Mouse (Mus musculus) testis, adult 2 months (tissue): Measurements from ENCODE around the gene Arid1a. TPM values are rescaled to one million over a fixed set of nuclear protein-coding genes. Genes with fewer than 3 reads are reported as not detected.

Source experiments
- H3K27ac ChIP-seq: fragments of 200-500 bp; 2 replicates; pipeline ENCODE4 v1.5.1; 2012; ENCODE audit warnings: low read depth, low read length; ENCODE audit not compliant: control insufficient read depth, insufficient read depth
- H3K27me3 ChIP-seq: fragments of 200-500 bp; 2 replicates; pipeline ENCODE4 v1.6.1; 2012; ENCODE audit warnings: mild to moderate bottlenecking, low read length, moderate library complexity; ENCODE audit not compliant: control insufficient read depth, insufficient read depth
- H3K36me3 ChIP-seq: fragments of 200-500 bp; 2 replicates; pipeline ENCODE4 v1.6.1; 2012; ENCODE audit warnings: mild to moderate bottlenecking, low read length; ENCODE audit not compliant: control insufficient read depth, insufficient read depth
- H3K4me1 ChIP-seq: fragments of 200-500 bp; 2 replicates; pipeline ENCODE4 v1.6.1; 2012; ENCODE audit warnings: low read length; ENCODE audit not compliant: control insufficient read depth, insufficient read depth
- H3K4me3 ChIP-seq: fragments of 200-500 bp; 2 replicates; pipeline ENCODE4 v1.5.1; 2012; ENCODE audit warnings: low read depth, mild to moderate bottlenecking, low read length, moderate library complexity, mixed read lengths; ENCODE audit not compliant: control insufficient read depth
- CTCF ChIP-seq: fragments of 200-500 bp; IDR thresholded peaks from 2 replicates; pipeline ENCODE4 v1.5.1; 2012; ENCODE audit warnings: low read depth, mild to moderate bottlenecking, inconsistent platforms, low read length, moderate library complexity; ENCODE audit not compliant: control insufficient read depth, insufficient read depth, insufficient replicate concordance
- POLR2A ChIP-seq: fragments of 200-500 bp; IDR thresholded peaks from 2 replicates; pipeline ENCODE4 v1.6.1; 2012; ENCODE audit warnings: low read depth, mild to moderate bottlenecking, inconsistent platforms, low read length, moderate library complexity; ENCODE audit not compliant: control insufficient read depth
- polyA plus RNA-seq: library from polyadenylated mRNA; depleted of rRNA; stranded (reverse); fragments of >200 nt; gene quantifications from 2 replicates; pipeline ENCODE4 v1.2.3, GENCODE M21; 2012

Gene Arid1a
- polyA plus RNA-seq, 1 experiment = 36.4 TPM

- peaks cover 2% of the 10 kb centered on the region for H3K4me1 ChIP-seq
- H3K4me3 ChIP-seq = peak overlapping the region; percentile 72
- no peak overlapping the region for H3K27ac ChIP-seq
- no peaks in the 10 kb centered on the region for H3K27me3 ChIP-seq
- no peaks in the 10 kb centered on the region for H3K36me3 ChIP-seq
- no peak for TF ChIP-seq CTCF
- TF ChIP-seq POLR2A = no peak
These were observed 110.9 kb downstream of the Arid1a start for GRCm38 (mm10) chr4:133645680-133646079.

GRCm38 (mm10) chr4:133645195-133645594 is 111.4 kb downstream of the Arid1a start:
- Histone ChIP-seq H3K36me3 (no peaks in the 10 kb centered on the region), H3K4me1 (peaks cover 2% of the 10 kb centered on the region), H3K27ac (no peak overlapping the region), H3K27me3 (no peaks in the 10 kb centered on the region), H3K4me3 (no peak overlapping the region)
- peak; percentile 10; the same call in 1 of the 2 replicates for TF ChIP-seq CTCF
- TF ChIP-seq POLR2A = no peak

DNA sequence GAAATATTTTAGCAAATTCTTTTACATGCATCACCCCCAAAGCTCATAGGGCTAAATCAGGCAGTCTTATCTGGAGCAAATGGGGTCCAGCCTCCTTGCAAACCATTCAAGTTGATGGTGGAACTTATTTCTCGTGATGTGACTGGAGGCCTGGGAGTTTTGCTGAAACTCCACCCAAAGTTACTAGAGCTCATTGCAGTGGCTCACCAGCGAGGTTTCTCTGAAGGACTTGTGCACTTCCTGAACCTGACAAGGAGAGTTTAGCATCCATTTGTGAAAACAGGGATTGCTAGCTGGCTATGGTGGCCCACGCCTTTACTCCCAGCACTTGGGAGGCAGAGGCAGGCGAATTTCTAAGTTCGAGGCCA is 122.5 kb downstream of the Arid1a start:
- H3K4me3 ChIP-seq = no peak overlapping the region
- H3K27me3 ChIP-seq = peaks cover 5% of the 10 kb centered on the region; the same call in 1 of the 2 replicates
- no peak overlapping the region for H3K27ac ChIP-seq
- H3K4me1 ChIP-seq = peaks cover 11% of the 10 kb centered on the region
- TF ChIP-seq POLR2A (no peak), CTCF (no peak)
- H3K36me3 ChIP-seq = no peaks in the 10 kb centered on the region

DNA sequence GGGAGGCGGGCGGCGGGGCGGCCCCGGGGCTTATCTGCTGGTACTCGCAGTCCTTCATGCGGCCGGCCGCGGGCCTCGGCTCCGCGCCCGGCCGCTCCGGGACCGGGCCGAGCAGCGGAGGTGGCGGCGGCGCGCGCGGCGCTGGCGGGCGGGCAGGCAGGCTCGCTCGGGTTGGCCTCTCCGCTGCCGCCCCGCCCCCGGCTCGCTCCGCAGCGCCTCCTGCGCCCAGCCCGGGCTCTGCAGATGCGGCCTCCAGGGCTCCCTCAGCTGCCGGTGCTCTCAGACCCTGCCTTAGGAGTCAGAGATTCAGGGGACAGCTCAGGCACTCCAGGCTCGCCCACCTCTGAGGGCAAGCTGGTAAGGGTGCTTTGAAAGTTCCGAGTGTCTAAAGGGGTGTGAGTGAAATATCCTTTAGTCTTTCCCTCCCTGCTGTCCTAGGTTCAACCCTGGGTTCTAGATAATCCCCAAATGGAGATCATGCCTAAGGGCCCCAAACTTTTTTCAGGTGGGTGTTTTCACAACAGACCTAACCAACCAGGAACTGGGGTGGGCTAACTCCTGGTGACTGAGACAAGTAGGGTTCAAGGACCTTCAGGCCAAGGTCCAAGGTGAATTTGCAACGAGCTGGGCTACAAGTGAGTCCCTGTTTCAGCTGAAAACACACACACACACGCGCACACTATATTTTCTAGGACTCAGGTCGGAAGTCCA is 123.1 kb downstream of the Arid1a start:
- H3K27ac ChIP-seq = peak overlapping the region; percentile 7
- H3K4me3 ChIP-seq = peak overlapping the region; percentile 83
- H3K4me1 ChIP-seq = peaks cover 11% of the 10 kb centered on the region
- peaks cover 5% of the 10 kb centered on the region; the same call in 1 of the 2 replicates for H3K27me3 ChIP-seq
- TF ChIP-seq CTCF (peak; percentile 66), POLR2A (no peak)
- H3K36me3 ChIP-seq = no peaks in the 10 kb centered on the region

DNA sequence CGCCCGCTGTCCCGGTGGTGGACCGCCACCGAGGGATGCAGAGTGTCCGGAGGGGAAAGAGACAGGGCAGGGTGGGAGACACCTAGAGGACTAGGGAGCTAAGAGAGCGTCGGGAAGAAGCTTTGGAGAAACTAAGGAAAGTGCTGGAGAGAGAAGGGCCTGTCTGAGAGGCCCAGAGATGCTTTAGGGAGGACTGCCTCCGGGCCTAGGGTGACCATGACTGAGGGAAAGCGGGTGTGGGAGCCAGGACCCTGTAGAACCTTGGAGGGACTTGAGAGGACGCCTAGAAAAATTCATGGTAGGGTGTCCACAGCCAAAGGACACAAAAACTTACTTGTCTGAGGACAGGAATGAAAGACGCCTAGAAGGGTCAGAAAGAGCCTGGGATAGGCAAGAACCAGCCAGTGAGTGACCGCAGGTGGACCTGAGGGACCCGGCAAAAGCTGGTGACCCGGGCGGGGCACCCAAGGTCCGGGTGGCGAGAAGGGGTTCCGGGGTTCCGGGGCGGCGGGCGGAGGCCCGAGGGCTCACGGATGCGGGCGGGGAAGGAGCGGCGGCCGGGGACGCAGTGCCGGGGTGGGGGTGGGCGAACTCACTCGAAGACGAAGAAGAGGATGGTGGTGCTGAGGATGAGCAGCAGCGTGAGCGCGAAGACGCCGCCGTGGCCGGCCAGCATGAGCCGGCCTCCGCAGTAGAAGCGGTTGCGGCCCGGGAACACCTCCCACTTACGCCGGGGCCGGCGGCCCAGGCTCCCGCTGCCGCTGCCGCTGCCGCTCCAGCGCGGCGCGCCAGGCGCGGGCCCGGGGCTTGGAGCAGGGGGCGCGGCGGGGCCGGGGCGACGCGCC is 123.9 kb downstream of the Arid1a start:
- TF ChIP-seq CTCF (no peak), POLR2A (no peak)
- H3K4me1 ChIP-seq = peaks cover 11% of the 10 kb centered on the region
- H3K27me3 ChIP-seq = peaks cover 5% of the 10 kb centered on the region; the same call in 1 of the 2 replicates
- no peaks in the 10 kb centered on the region for H3K36me3 ChIP-seq
- H3K4me3 ChIP-seq = peak overlapping the region; percentile 83
- H3K27ac ChIP-seq = 0 out of 2 replicates have a peak overlapping the region, but pooled peaks have one; percentile 60

GRCm38 (mm10) chr4:133631769-133632411 is 124.7 kb downstream of the Arid1a start:
- H3K27me3 ChIP-seq = peaks cover 5% of the 10 kb centered on the region; the same call in 1 of the 2 replicates
- peaks cover 11% of the 10 kb centered on the region for H3K4me1 ChIP-seq
- H3K27ac ChIP-seq = no peak overlapping the region
- TF ChIP-seq POLR2A = no peak
- TF ChIP-seq CTCF = no peak
- no peaks in the 10 kb centered on the region for H3K36me3 ChIP-seq
- peak overlapping the region; percentile 83; the same call in 1 of the 2 replicates for H3K4me3 ChIP-seq
